Mouse (Mus musculus) MEL (cell line): ENCODE results near the gene Gramd1a. TPM values are rescaled to one million over a fixed set of nuclear protein-coding genes. Genes with fewer than 3 reads are reported as not detected.

Experiments
- DNase-seq: peaks from one replicate; pipeline ENCODE4 v3.0.0; 2011; ENCODE audit warnings: low read depth, low spot score
- H3K27ac ChIP-seq: 2 replicates; pipeline ENCODE4 v1.5.1; 2012; ENCODE audit warnings: low read depth, mild to moderate bottlenecking, control low read depth, low read length, moderate library complexity; ENCODE audit not compliant: control insufficient read depth
- H3K27me3 ChIP-seq, 2 experiments: fragments of 150-350 bp in 1 of 2; sonication (generic) in 1 of 2; 2 replicates each; pipeline ENCODE4 v1.6.1; 2012; ENCODE audit warnings: low read length in 2 of 2, mild to moderate bottlenecking in 2 of 2, improper control_type of control experiment in 1 of 2, moderate library complexity in 1 of 2; ENCODE audit not compliant: insufficient read depth in 2 of 2, control insufficient read depth in 1 of 2
- H3K36me3 ChIP-seq, 2 experiments: 2 replicates each; pipeline ENCODE4 v1.6.1; 2012 to 2014; ENCODE audit warnings: low read length in 2 of 2, improper control_type of control experiment in 1 of 2, inconsistent platforms in 1 of 2, mild to moderate bottlenecking in 1 of 2; ENCODE audit not compliant: insufficient read depth in 2 of 2, control insufficient read depth in 1 of 2
- H3K4me1 ChIP-seq, 2 experiments: fragments of 150-350 bp in 1 of 2; sonication (generic) in 1 of 2; 2 replicates each; pipeline ENCODE4 v1.6.1; 2012; ENCODE audit warnings: low read length in 2 of 2, improper control_type of control experiment in 1 of 2, mild to moderate bottlenecking in 1 of 2; ENCODE audit not compliant: insufficient read depth in 2 of 2, control insufficient read depth in 1 of 2
- H3K4me3 ChIP-seq, 2 experiments: fragments of 150-350 bp in 1 of 2; sonication (generic) in 1 of 2; 2 replicates each; pipeline ENCODE4 v1.5.1; 2012; ENCODE audit warnings: low read depth in 2 of 2, low read length in 2 of 2, mild to moderate bottlenecking in 2 of 2, moderate library complexity in 2 of 2, control low read depth in 1 of 2, improper control_type of control experiment in 1 of 2; ENCODE audit not compliant: control insufficient read depth in 1 of 2, insufficient read depth in 1 of 2
- H3K79me2 ChIP-seq: 2 replicates; pipeline ENCODE4 v1.6.1; 2012; ENCODE audit warnings: mild to moderate bottlenecking, low read length, moderate library complexity; ENCODE audit not compliant: control insufficient read depth, poor library complexity, insufficient read depth
- H3K9ac ChIP-seq: 2 replicates; pipeline ENCODE4 v1.6.1; 2012; ENCODE audit warnings: low read depth, mild to moderate bottlenecking, control low read depth, low read length, moderate library complexity; ENCODE audit not compliant: control insufficient read depth, poor library complexity, severe bottlenecking
- H3K9me3 ChIP-seq: fragments of 150-350 bp; sonication (generic); replicated peaks from 2 replicates; pipeline ENCODE4 v1.6.1; 2012; ENCODE audit warnings: mild to moderate bottlenecking, low read length, improper control_type of control experiment, moderate library complexity; ENCODE audit not compliant: insufficient read depth
- BHLHE40 ChIP-seq: IDR thresholded peaks from 2 replicates; pipeline ENCODE4 v1.6.1; 2012; ENCODE audit warnings: low read depth, mild to moderate bottlenecking, inconsistent platforms, low read length, improper control_type of control experiment, borderline replicate concordance
- CHD1 ChIP-seq: IDR thresholded peaks from 2 replicates; pipeline ENCODE4 v1.6.1; 2012; ENCODE audit warnings: low read depth, mild to moderate bottlenecking, inconsistent platforms, low read length, improper control_type of control experiment
- CHD2 ChIP-seq: IDR thresholded peaks from 2 replicates; pipeline ENCODE4 v1.6.1; 2011; ENCODE audit warnings: low read length, improper control_type of control experiment
- CTCF ChIP-seq, 3 experiments: IDR thresholded peaks in 2 of 3; conservative IDR thresholded peaks in 1 of 3; 2 replicates each; pipeline ENCODE4 v1.5.1; 2011 to 2012; ENCODE audit warnings: low read length in 3 of 3, low read depth in 2 of 3, mild to moderate bottlenecking in 2 of 3, improper control_type of control experiment in 1 of 3, inconsistent platforms in 1 of 3, mixed read lengths in 1 of 3, moderate library complexity in 1 of 3; ENCODE audit not compliant: control insufficient read depth in 1 of 3, insufficient read depth in 1 of 3, poor library complexity in 1 of 3, severe bottlenecking in 1 of 3
- E2F4 ChIP-seq: IDR thresholded peaks from 2 replicates; pipeline ENCODE4 v1.6.1; 2011; ENCODE audit warnings: low read depth, low read length, improper control_type of control experiment, borderline replicate concordance
- ELF1 ChIP-seq: IDR thresholded peaks from 2 replicates; pipeline ENCODE4 v1.6.1; 2014; ENCODE audit warnings: low read depth, mild to moderate bottlenecking, inconsistent platforms, low read length, improper control_type of control experiment, moderate library complexity
- ETS1 ChIP-seq: IDR thresholded peaks from 2 replicates; pipeline ENCODE4 v1.6.1; 2012; ENCODE audit warnings: low read depth, mild to moderate bottlenecking, inconsistent platforms, low read length, improper control_type of control experiment, moderate library complexity
- JUND ChIP-seq: IDR thresholded peaks from 2 replicates; pipeline ENCODE4 v1.6.1; 2011; ENCODE audit warnings: low read depth, mild to moderate bottlenecking, improper control_type of control experiment, low read length
- KAT2A ChIP-seq: conservative IDR thresholded peaks from 2 replicates; pipeline ENCODE4 v1.6.1; 2012; ENCODE audit warnings: low read depth, low read length, improper control_type of control experiment, inconsistent platforms
- MAZ ChIP-seq: IDR thresholded peaks from 2 replicates; pipeline ENCODE4 v1.6.1; 2012; ENCODE audit warnings: low read depth, mild to moderate bottlenecking, inconsistent platforms, low read length, improper control_type of control experiment
- MEF2A ChIP-seq: IDR thresholded peaks from 2 replicates; pipeline ENCODE4 v1.6.1; 2014; ENCODE audit warnings: low read depth, mild to moderate bottlenecking, inconsistent platforms, low read length, improper control_type of control experiment; ENCODE audit not compliant: poor library complexity, insufficient replicate concordance, severe bottlenecking; ENCODE audit errors: extremely low read depth
- MXI1 ChIP-seq: IDR thresholded peaks from 2 replicates; pipeline ENCODE4 v1.6.1; 2011; ENCODE audit warnings: mild to moderate bottlenecking, low read depth, low read length, improper control_type of control experiment
- MYC ChIP-seq: IDR thresholded peaks from 2 replicates; pipeline ENCODE4 v1.6.1; 2011; ENCODE audit warnings: low read depth, mild to moderate bottlenecking, low read length, improper control_type of control experiment, moderate library complexity
- NELFE ChIP-seq: IDR thresholded peaks from 2 replicates; pipeline ENCODE4 v1.6.1; 2011; ENCODE audit warnings: low read depth, low read length, improper control_type of control experiment
- POLR2A ChIP-seq, 2 experiments: IDR thresholded peaks; 2 replicates each; pipeline ENCODE4 v1.6.1; 2011 to 2012; ENCODE audit warnings: low read length in 2 of 2, mild to moderate bottlenecking in 2 of 2, control low read depth in 1 of 2, improper control_type of control experiment in 1 of 2, low read depth in 1 of 2, moderate library complexity in 1 of 2; ENCODE audit not compliant: control insufficient read depth in 1 of 2, insufficient read depth in 1 of 2, poor library complexity in 1 of 2
- RAD21 ChIP-seq: IDR thresholded peaks from 2 replicates; pipeline ENCODE4 v1.6.1; 2011; ENCODE audit warnings: mild to moderate bottlenecking, low read depth, low read length, improper control_type of control experiment
- SIN3A ChIP-seq: IDR thresholded peaks from 2 replicates; pipeline ENCODE4 v1.6.1; 2012; ENCODE audit warnings: low read length, improper control_type of control experiment, inconsistent platforms
- SMC3 ChIP-seq: IDR thresholded peaks from 2 replicates; pipeline ENCODE4 v1.6.1; 2011; ENCODE audit warnings: low read depth, low read length, improper control_type of control experiment
- TCF12 ChIP-seq: IDR thresholded peaks from 2 replicates; pipeline ENCODE4 v1.6.1; 2014; ENCODE audit warnings: low read depth, mild to moderate bottlenecking, inconsistent platforms, low read length, improper control_type of control experiment, moderate library complexity
- ZKSCAN1 ChIP-seq: IDR thresholded peaks from 2 replicates; pipeline ENCODE4 v1.6.1; 2012; ENCODE audit warnings: low read depth, mild to moderate bottlenecking, inconsistent platforms, low read length, improper control_type of control experiment, moderate library complexity
- ZMIZ1 ChIP-seq: IDR thresholded peaks from 2 replicates; pipeline ENCODE4 v1.6.1; 2012; ENCODE audit warnings: low read depth, mild to moderate bottlenecking, inconsistent platforms, low read length, improper control_type of control experiment, moderate library complexity
- ZNF384 ChIP-seq: IDR thresholded peaks from 2 replicates; pipeline ENCODE4 v1.6.1; 2012; ENCODE audit warnings: low read depth, mild to moderate bottlenecking, inconsistent platforms, low read length, improper control_type of control experiment
- polyA plus RNA-seq, 2 experiments: library from polyadenylated mRNA; stranded (reverse) in 1 of 2; unstranded in 1 of 2; fragments of >175 nt in 1 of 2; fragments of >200 nt in 1 of 2; gene quantifications; 2 replicates each; pipeline versions ENCODE4 v1.2.1 to v1.2.4; 2012; ENCODE audit warnings: low replicate concordance in 2 of 2, low read depth in 1 of 2; ENCODE audit not compliant: insufficient read length in 2 of 2, insufficient read depth in 1 of 2, missing spikeins in 1 of 2
- total RNA-seq: library from RNA; depleted of rRNA; stranded (reverse); fragments of 300-350 nt; gene quantifications from 2 replicates; pipeline ENCODE4 v1.2.3, GENCODE M21; 2012

Gene Gramd1a
- total and polyA plus RNA-seq, 3 experiments = 21.8 to 65.7 TPM; not detected in 1

DNA sequence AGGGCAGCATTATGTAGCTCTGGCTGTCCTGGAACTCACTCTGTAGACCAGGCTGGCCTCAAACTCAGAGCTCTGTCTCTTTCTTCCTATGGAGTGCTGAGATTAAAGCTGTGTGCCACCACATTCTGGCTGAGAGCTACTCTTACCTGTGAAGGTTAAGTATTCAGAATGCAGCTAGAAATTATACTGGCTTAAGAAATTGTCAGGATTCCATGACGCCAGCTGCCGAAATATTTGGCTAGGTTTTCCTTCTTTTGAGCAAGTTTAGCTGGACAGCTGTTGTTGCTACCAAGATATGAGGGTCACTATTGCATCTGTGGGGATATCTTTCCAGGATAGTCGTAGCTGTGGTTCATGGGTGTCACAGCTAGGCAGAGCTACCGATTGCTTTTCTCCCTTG lies 29.0 kb upstream of the Gramd1a start:
- no peak for TF ChIP-seq TCF12
- TF ChIP-seq ZKSCAN1 = no peak
- TF ChIP-seq JUND = no peak
- TF ChIP-seq MYC = no peak
- TF ChIP-seq BHLHE40 = no peak
- TF ChIP-seq NELFE = no peak
- no peak for TF ChIP-seq SIN3A
- TF ChIP-seq ZNF384 = no peak
- TF ChIP-seq RAD21 = no peak
- no peak for TF ChIP-seq ETS1
- no peak for TF ChIP-seq CHD1
- no peak for TF ChIP-seq MXI1
- TF ChIP-seq E2F4 = no peak
- TF ChIP-seq POLR2A (IDR thresholded peaks at IDR 0.05; ENCODE audit: control insufficient read depth in 1 of 2, insufficient read depth in 1 of 2, low read depth in 1 of 2, low read length in 2 of 2, poor library complexity in 1 of 2) = no peak
- no peak for TF ChIP-seq CHD2
- H3K27ac ChIP-seq = no peak overlapping the region
- peaks cover 0 to 1% of the 10 kb centered on the region in 2 experiments; a peak in 2 of 4 replicates for H3K27me3 ChIP-seq
- H3K36me3 ChIP-seq = no peaks in the 10 kb centered on the region
- DNase-seq = no peak
- no peak overlapping the region for H3K4me3 ChIP-seq
- H3K4me1 ChIP-seq = no peaks in the 10 kb centered on the region
- no peaks in the 10 kb centered on the region for H3K9me3 ChIP-seq
- no peaks in the 10 kb centered on the region for H3K79me2 ChIP-seq
- H3K9ac ChIP-seq = no peak overlapping the region

DNA sequence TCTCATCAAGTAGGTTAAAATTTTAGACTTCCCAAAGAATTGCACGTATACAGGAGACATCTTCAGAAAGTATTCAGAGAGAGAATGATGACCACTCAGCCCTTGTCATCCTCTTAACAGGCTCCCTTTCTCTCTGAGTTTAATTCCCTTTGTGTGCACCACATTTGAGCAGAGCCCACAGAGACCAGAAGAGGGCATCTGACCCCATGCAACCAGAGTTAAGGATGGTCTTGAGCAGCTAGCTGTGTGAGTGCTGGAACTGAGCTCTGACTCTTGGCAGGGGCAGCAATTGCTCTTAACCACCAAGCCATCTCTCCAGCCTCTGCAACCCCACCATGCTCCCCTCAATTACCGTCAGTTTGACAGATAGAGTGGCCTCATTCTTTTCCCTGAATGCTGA lies 27.2 kb upstream of the Gramd1a start:
- DNase-seq = peak; percentile 23
- no peak overlapping the region for H3K27ac ChIP-seq
- H3K4me1 ChIP-seq = no peaks in the 10 kb centered on the region
- no peak overlapping the region for H3K9ac ChIP-seq
- no peaks in the 10 kb centered on the region for H3K36me3 ChIP-seq
- no peak overlapping the region for H3K4me3 ChIP-seq
- no peaks in the 10 kb centered on the region for H3K79me2 ChIP-seq
- TF ChIP-seq ZNF384 = no peak
- TF ChIP-seq MYC = no peak
- TF ChIP-seq CHD2 = no peak
- no peak for TF ChIP-seq MAZ
- no peak for TF ChIP-seq SIN3A
- TF ChIP-seq RAD21 = peak; percentile 24
- TF ChIP-seq KAT2A = no peak
- TF ChIP-seq ELF1 = no peak
- no peak for TF ChIP-seq ZMIZ1
- TF ChIP-seq SMC3 = no peak; the same call in 1 of the 2 replicates
- no peak for TF ChIP-seq ETS1
- no peak for TF ChIP-seq MEF2A
- TF ChIP-seq CTCF (IDR thresholded peaks at IDR 0.05 in 2 of 3, conservative IDR thresholded peaks at IDR 0.05 in 1 of 3; ENCODE audit: control insufficient read depth in 1 of 3, insufficient read depth in 1 of 3, low read depth in 2 of 3, low read length in 3 of 3, poor library complexity in 1 of 3, severe bottlenecking in 1 of 3) = peak; percentile 19 to 34 (median 26); a peak in 5 of 6 replicates
- TF ChIP-seq NELFE = no peak
- no peak for TF ChIP-seq JUND
- H3K27me3 ChIP-seq = no peaks in the 10 kb centered on the region; a peak in 2 of 4 replicates
- no peaks in the 10 kb centered on the region for H3K9me3 ChIP-seq
